Mouse (Mus musculus) thymus, adult 2 months (tissue): Measurements from ENCODE around the gene Kiz.

ENCODE experiments used
- CTCF ChIP-seq: fragments of 200-500 bp; IDR thresholded peaks from 2 replicates; pipeline ENCODE4 v1.5.1; 2012; ENCODE audit warnings: mild to moderate bottlenecking, control low read depth, low read length, moderate library complexity, borderline replicate concordance; ENCODE audit not compliant: control insufficient read depth, poor library complexity, insufficient read depth; ENCODE audit errors: extremely low read depth
- POLR2A ChIP-seq: fragments of 200-500 bp; IDR thresholded peaks from 2 replicates; pipeline ENCODE4 v1.6.1; 2012; ENCODE audit warnings: mild to moderate bottlenecking, low read length, control low read depth, moderate library complexity; ENCODE audit not compliant: control insufficient read depth, poor library complexity, insufficient read depth; ENCODE audit errors: extremely low read depth

GRCm38 (mm10) chr2:146872697-146873096, 17.0 kb downstream of the Kiz start:
- TF ChIP-seq CTCF, result no peak
- TF ChIP-seq POLR2A, result no peak
